Mouse (Mus musculus) adrenal gland, postnatal 25 days (tissue): ENCODE results near the gene Dclk3. TPM values are rescaled to one million over a fixed set of nuclear protein-coding genes. Genes with fewer than 3 reads are reported as not detected.
A peak's percentile ranks its signal among the peaks of the same experiment; 100 is the strongest.

Source experiments
- DNase-seq: peaks from one replicate; pipeline ENCODE4 v3.0.0; 2021; ENCODE audit warnings: mixed read lengths
- total RNA-seq: library from RNA; stranded (reverse); gene quantifications from 2 replicates; pipeline ENCODE4 v1.2.3, GENCODE M21; 2021

Dclk3 gene
- total RNA-seq, 1 experiment from 2014 or later = 1.7 TPM

GRCm38 (mm10) chr9:111486645-111487477 is 48.0 kb downstream of the Dclk3 start:
- DNase-seq = no peak

GRCm38 (mm10) chr9:111490583-111490982 is 51.7 kb downstream of the Dclk3 start:
- no peak for DNase-seq

GRCm38 (mm10) chr9:111491280-111491679 is 52.4 kb downstream of the Dclk3 start:
- no peak for DNase-seq

- no peak for DNase-seq
Measured at GRCm38 (mm10) chr9:111493490-111493889, 54.6 kb downstream of the Dclk3 start.

GRCm38 (mm10) chr9:111495561-111495960 is 56.7 kb downstream of the Dclk3 start:
- peak; percentile 77 for DNase-seq

- DNase-seq = peak; percentile 83
Measured at GRCm38 (mm10) chr9:111497074-111497811, 58.4 kb downstream of the Dclk3 start.

GRCm38 (mm10) chr9:111500211-111500610 is 61.3 kb downstream of the Dclk3 start:
- no peak for DNase-seq

- DNase-seq = no peak
Measured at GRCm38 (mm10) chr9:111506075-111506474, 67.2 kb downstream of the Dclk3 start.

- DNase-seq = no peak
Measured at GRCm38 (mm10) chr9:111514586-111515473, 75.9 kb downstream of the Dclk3 start.

- no peak for DNase-seq
Measured at GRCm38 (mm10) chr9:111515536-111515935, 76.7 kb downstream of the Dclk3 start.

GRCm38 (mm10) chr9:111522226-111522625 is 83.3 kb downstream of the Dclk3 start:
- DNase-seq = no peak

- DNase-seq = no peak
Measured at GRCm38 (mm10) chr9:111523111-111523510, 84.2 kb downstream of the Dclk3 start.

- no peak for DNase-seq
Measured at GRCm38 (mm10) chr9:111523871-111524270, 85.0 kb downstream of the Dclk3 start.

- no peak for DNase-seq
Measured at GRCm38 (mm10) chr9:111534744-111535423, 96.0 kb downstream of the Dclk3 start.

- no peak for DNase-seq
Measured at GRCm38 (mm10) chr9:111535445-111536064, 96.7 kb downstream of the Dclk3 start.

Other genes with a start within 250 kb of the Dclk3 start
- 26.5 and 28.1 TPM in 2 replicates for gene Mlh1, start 167.3 kb upstream of the Dclk3 start, total RNA-seq
- 48.5 and 61.5 TPM in 2 replicates for gene Epm2aip1, start 167.2 kb upstream of the Dclk3 start, total RNA-seq
- 69.1 and 74.9 TPM in 2 replicates for gene Trank1, start 127.3 kb upstream of the Dclk3 start, total RNA-seq